Mouse (Mus musculus): Measurements from ENCODE around the gene Pid1. TPM values are rescaled to one million over a fixed set of nuclear protein-coding genes. Genes with fewer than 3 reads are reported as not detected.
"Not testable (repeated sequence)": the region's sequence is repeated elsewhere in the genome, so short reads cannot be mapped to it uniquely, and the experiment has no call there.

The Pid1 gene
- polyA plus RNA-seq, 1 experiment from 2014 or later, result 20.3 TPM

DNA sequence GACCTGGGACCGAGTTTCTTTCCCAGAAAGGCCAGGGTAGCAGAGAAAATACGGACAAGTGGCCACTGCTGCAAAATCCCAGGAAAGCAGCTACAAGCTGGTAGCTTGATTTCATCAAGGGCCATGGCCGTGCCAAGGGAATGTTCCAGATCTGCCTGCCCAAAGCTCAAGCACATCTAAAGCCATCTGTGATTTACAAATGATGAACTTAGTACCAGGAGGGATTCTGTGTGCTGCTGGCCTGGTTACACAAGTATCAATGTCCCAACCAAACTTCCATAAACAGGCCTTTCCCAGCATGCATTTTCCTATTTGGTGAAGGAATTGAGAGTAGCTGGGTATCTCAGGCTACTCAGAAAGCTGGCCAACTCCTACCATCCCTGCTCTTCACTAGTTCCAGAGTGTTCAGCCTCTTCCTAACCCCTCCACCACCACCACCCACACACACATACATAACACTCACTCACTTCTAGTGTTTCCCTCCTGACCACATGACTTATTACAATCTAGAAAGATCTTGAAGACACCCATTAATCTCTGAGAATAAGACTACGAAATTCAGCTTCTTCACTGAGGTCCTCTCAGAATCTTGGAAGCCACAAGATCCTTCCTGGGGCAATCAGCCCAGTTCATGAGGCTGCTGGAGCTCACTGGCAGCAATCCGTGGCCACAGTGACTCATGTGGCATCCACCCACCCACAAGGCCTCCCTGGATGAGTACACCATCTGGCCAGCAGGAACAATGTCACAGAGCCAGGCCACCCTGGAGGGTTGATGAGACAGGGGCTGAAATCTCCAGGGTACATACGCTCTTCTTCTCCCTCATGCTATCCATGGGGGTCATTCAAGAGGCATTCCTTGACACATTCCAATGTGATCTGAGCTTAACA is 4.1 kb downstream of the Pid1 start:
- H3K27me3 ChIP-seq, result no peaks in the 10 kb centered on the region
- POLR2A ChIA-PET, result no interaction called here
- ATAC-seq (peak; percentile 91), DNase-seq (ENCODE audit: low read depth, low spot score) (peak; percentile 50)
- in situ Hi-C loops (cut with MboI; ENCODE audit: low pct_unique_long_range_greater_than_20kb), result no loop called here
- CTCF ChIA-PET, result no interaction called here
- no peak for TF ChIP-seq CTCF (IDR thresholded peaks at IDR 0.05)

GRCm38 (mm10) chr1:84357216-84357615 is 6.8 kb downstream of the Pid1 start:
- CTCF ChIA-PET, result no interaction called here
- no peak for DNase-seq (ENCODE audit: low read depth, low spot score)
- in situ Hi-C loops (cut with MboI; ENCODE audit: low pct_unique_long_range_greater_than_20kb), result no loop called here
- ATAC-seq, result no peak
- no peak for TF ChIP-seq CTCF (IDR thresholded peaks at IDR 0.05)
- no peaks in the 10 kb centered on the region for H3K27me3 ChIP-seq
- POLR2A ChIA-PET, result no interaction called here

- TF ChIP-seq CTCF (IDR thresholded peaks at IDR 0.05), result no peak
- ATAC-seq (no peak), DNase-seq (ENCODE audit: low read depth, low spot score) (no peak)
- POLR2A ChIA-PET, result no interaction called here
- CTCF ChIA-PET, result no interaction called here
- H3K27me3 ChIP-seq, result peaks cover 4% of the 10 kb centered on the region
- in situ Hi-C loops (cut with MboI; ENCODE audit: low pct_unique_long_range_greater_than_20kb), result no loop called here
Measured at GRCm38 (mm10) chr1:84350262-84350661, 13.7 kb downstream of the Pid1 start.

DNA sequence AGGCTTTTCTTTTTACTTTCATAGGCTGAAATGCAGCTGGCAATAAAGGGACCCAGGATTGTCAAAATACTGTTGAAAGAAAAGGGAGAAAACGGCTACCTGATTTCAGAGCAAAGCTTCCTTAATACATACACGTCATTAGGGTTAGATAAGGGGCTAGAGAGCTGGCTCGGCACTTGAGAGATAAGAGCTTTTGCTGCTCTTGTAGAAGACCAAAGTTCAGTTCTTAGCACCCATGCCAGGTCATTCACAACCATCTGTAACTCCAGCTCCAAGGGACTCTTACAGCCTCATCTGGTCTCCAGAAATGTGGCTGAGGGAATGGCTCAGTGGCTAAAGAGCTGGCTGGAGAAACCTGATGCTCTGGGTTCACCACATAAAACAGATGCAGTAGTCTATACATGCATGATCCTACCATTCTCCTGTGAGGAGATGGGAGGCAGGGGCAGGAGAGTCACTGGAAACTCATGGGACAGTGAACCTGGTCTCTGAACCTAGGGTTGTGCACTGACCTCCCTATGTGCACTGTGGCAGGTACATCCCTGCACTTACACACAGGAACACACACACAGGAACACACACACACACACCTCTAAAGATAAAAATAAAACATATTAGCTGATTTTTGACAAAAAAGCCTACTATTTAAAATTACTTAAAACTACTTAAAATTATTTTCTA is 16.0 kb downstream of the Pid1 start:
- no peak for DNase-seq (ENCODE audit: low read depth, low spot score)

GRCm38 (mm10) chr1:84332797-84333196 is 31.2 kb downstream of the Pid1 start:
- DNase-seq (ENCODE audit: low read depth, low spot score); POLR2A ChIA-PET; in situ Hi-C loops (cut with MboI; ENCODE audit: low pct_unique_long_range_greater_than_20kb); CTCF ChIA-PET; ATAC-seq: not testable (repeated sequence)
- H3K27me3 ChIP-seq, result peaks cover 12% of the 10 kb centered on the region

More for the DNA sequence above, 16.0 kb downstream of the Pid1 start:
- in situ Hi-C loops (cut with MboI; ENCODE audit: low pct_unique_long_range_greater_than_20kb), result no loop called here
- ChIA-PET POLR2A (interaction anchor here (0.6 kb wide), 1 partner anchor 87 kb away, joined by 4 read pairs; no protein-coding TSS in a partner anchor), CTCF (interaction anchor here (1.4 kb wide), 1 partner anchor 8 kb away, joined by 3 read pairs; no protein-coding TSS in a partner anchor)
- H3K27me3 ChIP-seq, result peaks cover 4% of the 10 kb centered on the region
- no peak for ATAC-seq
- no peak for TF ChIP-seq CTCF (IDR thresholded peaks at IDR 0.05)

GRCm38 (mm10) chr1:84331861-84332260 is 32.1 kb downstream of the Pid1 start:
- POLR2A ChIA-PET; DNase-seq (ENCODE audit: low read depth, low spot score); in situ Hi-C loops (cut with MboI; ENCODE audit: low pct_unique_long_range_greater_than_20kb); ATAC-seq; CTCF ChIA-PET: not testable (repeated sequence)
- peaks cover 12% of the 10 kb centered on the region for H3K27me3 ChIP-seq

DNA sequence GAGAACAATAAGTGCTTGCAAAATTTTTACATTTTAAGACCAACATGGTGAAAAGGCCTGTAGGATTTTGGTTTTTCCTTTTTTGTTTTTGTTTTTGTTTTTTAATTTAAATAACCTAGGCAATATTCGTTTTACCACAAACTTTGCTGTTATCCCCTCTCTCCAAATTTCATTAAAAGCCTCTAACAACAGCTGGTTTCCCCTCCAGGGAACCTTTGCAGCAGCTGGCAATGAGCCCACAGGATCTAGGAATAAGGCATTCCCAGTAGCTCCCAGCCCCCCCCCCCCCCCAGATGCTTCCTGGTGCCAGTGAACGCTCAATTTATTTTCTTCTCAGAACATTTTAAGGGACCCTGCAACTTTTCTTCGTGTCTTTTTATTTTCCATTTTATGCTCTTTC is 38.7 kb downstream of the Pid1 start:
- ChIA-PET CTCF (no interaction called here), POLR2A (no interaction called here)
- no peak for DNase-seq (ENCODE audit: low read depth, low spot score)
- no peak for ATAC-seq
- peaks cover 4% of the 10 kb centered on the region for H3K27me3 ChIP-seq
- in situ Hi-C loops (cut with MboI; ENCODE audit: low pct_unique_long_range_greater_than_20kb), result no loop called here
- TF ChIP-seq CTCF (IDR thresholded peaks at IDR 0.05), result no peak

DNA sequence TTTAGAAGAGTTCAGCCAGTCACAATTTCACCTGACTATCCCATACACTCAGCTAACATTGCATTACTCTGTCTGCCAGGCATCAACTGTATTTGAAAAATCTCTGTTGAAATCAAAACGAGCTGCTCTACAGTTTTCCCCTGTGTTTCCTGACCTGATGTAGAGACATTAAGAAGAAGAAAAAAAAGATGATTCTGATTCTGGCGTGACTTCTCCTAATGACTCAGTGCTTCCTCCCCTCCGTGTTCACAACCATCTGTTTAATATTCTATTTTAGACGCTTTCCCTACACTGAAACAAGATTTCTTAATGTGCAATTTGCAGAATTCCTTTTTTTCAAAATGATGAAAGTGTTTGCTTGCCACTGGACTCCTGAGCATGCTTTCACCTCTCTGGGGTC is 42.7 kb downstream of the Pid1 start:
- ATAC-seq, result no peak
- CTCF ChIA-PET, result no interaction called here
- in situ Hi-C loops (cut with MboI; ENCODE audit: low pct_unique_long_range_greater_than_20kb), result no loop called here

DNA sequence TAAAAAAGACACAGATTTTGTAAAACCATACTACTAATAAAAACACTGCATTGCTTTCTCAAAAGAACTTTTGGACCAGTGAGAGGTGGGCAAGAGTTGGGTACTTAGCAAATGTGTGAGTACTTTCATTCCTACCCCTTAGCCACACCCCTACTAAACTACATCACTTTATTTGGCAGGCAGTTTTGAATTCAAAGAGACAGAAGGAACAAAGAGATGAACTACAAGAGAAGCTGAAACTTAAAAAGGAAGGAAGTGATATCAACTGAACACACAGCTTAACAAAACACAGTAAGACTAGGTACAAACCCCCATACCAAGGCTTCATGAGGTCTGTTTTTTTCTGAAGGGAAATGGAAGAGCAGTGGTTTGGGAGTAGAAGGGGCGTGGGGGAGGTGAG is 45.4 kb downstream of the Pid1 start:
- in situ Hi-C loops (cut with MboI; ENCODE audit: low pct_unique_long_range_greater_than_20kb), result no loop called here
- POLR2A ChIA-PET, result no interaction called here
- no peak for TF ChIP-seq CTCF (IDR thresholded peaks at IDR 0.05)
- H3K27me3 ChIP-seq, result peaks cover 12% of the 10 kb centered on the region
- no peak for DNase-seq (ENCODE audit: low read depth, low spot score)
- ATAC-seq, result no peak
- CTCF ChIA-PET, result interaction anchor here (1.3 kb wide), 1 partner anchor 8 kb away, joined by 4 read pairs; no protein-coding TSS in a partner anchor

More for the DNA sequence above, 42.7 kb downstream of the Pid1 start:
- H3K27me3 ChIP-seq, result peaks cover 12% of the 10 kb centered on the region
- TF ChIP-seq CTCF (IDR thresholded peaks at IDR 0.05), result no peak
- no peak for DNase-seq (ENCODE audit: low read depth, low spot score)
- POLR2A ChIA-PET, result no interaction called here

GRCm38 (mm10) chr1:84317827-84318226 is 46.2 kb downstream of the Pid1 start:
- in situ Hi-C loops (cut with MboI; ENCODE audit: low pct_unique_long_range_greater_than_20kb), result no loop called here
- no peak for TF ChIP-seq CTCF (IDR thresholded peaks at IDR 0.05)
- no peak for DNase-seq (ENCODE audit: low read depth, low spot score)
- no peak for ATAC-seq
- CTCF ChIA-PET, result no interaction called here
- POLR2A ChIA-PET, result no interaction called here
- H3K27me3 ChIP-seq, result peaks cover 12% of the 10 kb centered on the region

DNA sequence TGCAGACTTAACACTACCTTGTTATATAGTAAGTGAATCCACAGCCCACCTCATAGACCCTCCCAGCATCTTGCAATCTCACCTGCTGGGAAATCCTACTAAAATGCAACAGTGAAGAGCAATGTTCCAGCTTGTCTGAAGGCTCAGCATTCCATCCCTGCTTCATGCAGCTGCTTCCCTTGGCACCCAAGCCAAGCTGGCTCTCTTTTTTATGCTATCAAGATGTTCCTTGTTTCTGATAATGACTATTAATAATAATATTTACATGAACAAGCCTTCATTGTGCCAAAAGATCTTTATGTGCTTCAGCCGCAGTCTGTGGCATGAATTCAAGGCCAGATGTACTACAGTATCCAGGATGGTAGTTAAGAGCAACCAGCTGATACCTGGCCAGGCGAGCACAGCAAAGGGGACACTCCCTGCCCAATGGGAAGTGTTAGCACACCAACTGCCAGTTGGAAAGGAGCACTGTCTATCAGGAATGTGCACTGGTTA is 54.0 kb downstream of the Pid1 start:
- H3K27me3 ChIP-seq, result peaks cover 15% of the 10 kb centered on the region
- ChIA-PET POLR2A (no interaction called here), CTCF (interaction anchor here (1.3 kb wide), 1 partner anchor 91 kb away, joined by 3 read pairs; no protein-coding TSS in a partner anchor)
- no peak for TF ChIP-seq CTCF (IDR thresholded peaks at IDR 0.05)
- ATAC-seq (no peak), DNase-seq (ENCODE audit: low read depth, low spot score) (no peak)
- in situ Hi-C loops (cut with MboI; ENCODE audit: low pct_unique_long_range_greater_than_20kb), result no loop called here
